Mouse (Mus musculus): ENCODE results near the gene L2hgdh. TPM values are rescaled to one million over a fixed set of nuclear protein-coding genes. Genes with fewer than 3 reads are reported as not detected.

The L2hgdh gene
- polyA plus RNA-seq, 1 experiment = 17.8 TPM

DNA sequence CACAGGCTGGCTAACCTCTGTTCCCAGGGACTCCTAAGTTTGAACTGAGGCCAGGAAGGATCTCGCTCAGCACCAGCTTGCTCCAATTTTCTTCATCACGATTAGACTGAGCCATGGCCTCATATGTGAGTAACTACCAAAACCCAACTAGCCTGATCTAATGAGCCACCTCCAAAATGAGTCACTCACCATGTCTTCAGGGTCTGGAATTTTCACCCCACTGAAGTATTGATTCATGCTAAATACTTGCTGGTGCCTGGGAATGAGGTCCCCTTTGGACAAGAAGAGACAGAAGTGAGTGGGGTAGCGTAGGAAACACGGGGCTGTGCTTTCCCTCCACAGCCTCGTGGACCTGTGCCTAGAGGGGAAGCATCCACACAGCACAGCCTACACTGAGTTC lies 29.3 kb upstream of the L2hgdh start:
- TF ChIP-seq CTCF (IDR thresholded peaks at IDR 0.05; ENCODE audit: extremely low read depth, insufficient read length, insufficient replicate concordance, low read depth, low read length) = no peak
- TF ChIP-seq POLR2A (IDR thresholded peaks at IDR 0.05; ENCODE audit: low read depth, low read length) = no peak
- H3K4me3 ChIP-seq (ENCODE audit: low read depth, low read length) = no peak overlapping the region
- H3K27me3 ChIP-seq (ENCODE audit: control insufficient read depth, insufficient read depth, low read length) = no peaks in the 10 kb centered on the region
- WGBS = 80% methylated on average over 5 of the region's 5 CpGs
- no peaks in the 10 kb centered on the region for H3K36me3 ChIP-seq (ENCODE audit: control insufficient read depth, insufficient read depth, low read length)
- H3K4me1 ChIP-seq (ENCODE audit: control insufficient read depth, insufficient read depth, insufficient read length, low read length) = no peaks in the 10 kb centered on the region; the same call in 1 of the 2 replicates
- H3K27ac ChIP-seq (ENCODE audit: insufficient read depth, low read depth, low read length) = no peak overlapping the region

GRCm38 (mm10) chr12:69751864-69752341 lies 27.2 kb upstream of the L2hgdh start:
- TF ChIP-seq CTCF (IDR thresholded peaks at IDR 0.05; ENCODE audit: extremely low read depth, insufficient read length, insufficient replicate concordance, low read depth, low read length) (no peak), POLR2A (IDR thresholded peaks at IDR 0.05; ENCODE audit: low read depth, low read length) (no peak)
- no peak overlapping the region for H3K4me3 ChIP-seq (ENCODE audit: low read depth, low read length)
- no peaks in the 10 kb centered on the region for H3K4me1 ChIP-seq (ENCODE audit: control insufficient read depth, insufficient read depth, insufficient read length, low read length)
- H3K27ac ChIP-seq (ENCODE audit: insufficient read depth, low read depth, low read length) = 0 out of 2 replicates have a peak overlapping the region, but pooled peaks have one; percentile 0
- 52% methylated on average over 10 of the region's 10 CpGs for WGBS
- H3K27me3 ChIP-seq (ENCODE audit: control insufficient read depth, insufficient read depth, low read length) = no peaks in the 10 kb centered on the region
- no peaks in the 10 kb centered on the region for H3K36me3 ChIP-seq (ENCODE audit: control insufficient read depth, insufficient read depth, low read length)

GRCm38 (mm10) chr12:69744138-69744537 lies 19.5 kb upstream of the L2hgdh start:
- no peaks in the 10 kb centered on the region for H3K4me1 ChIP-seq (ENCODE audit: control insufficient read depth, insufficient read depth, insufficient read length, low read length)
- H3K4me3 ChIP-seq (ENCODE audit: low read depth, low read length) = no peak overlapping the region
- TF ChIP-seq CTCF (IDR thresholded peaks at IDR 0.05; ENCODE audit: extremely low read depth, insufficient read length, insufficient replicate concordance, low read depth, low read length) = no peak
- TF ChIP-seq POLR2A (IDR thresholded peaks at IDR 0.05; ENCODE audit: low read depth, low read length) = no peak
- no peaks in the 10 kb centered on the region for H3K27me3 ChIP-seq (ENCODE audit: control insufficient read depth, insufficient read depth, low read length)
- 0 out of 2 replicates have a peak, but pooled peaks cover 5% of the 10 kb centered on the region for H3K36me3 ChIP-seq (ENCODE audit: control insufficient read depth, insufficient read depth, low read length)
- WGBS = 85% methylated on average over 5 of the region's 5 CpGs
- no peak overlapping the region for H3K27ac ChIP-seq (ENCODE audit: insufficient read depth, low read depth, low read length)

DNA sequence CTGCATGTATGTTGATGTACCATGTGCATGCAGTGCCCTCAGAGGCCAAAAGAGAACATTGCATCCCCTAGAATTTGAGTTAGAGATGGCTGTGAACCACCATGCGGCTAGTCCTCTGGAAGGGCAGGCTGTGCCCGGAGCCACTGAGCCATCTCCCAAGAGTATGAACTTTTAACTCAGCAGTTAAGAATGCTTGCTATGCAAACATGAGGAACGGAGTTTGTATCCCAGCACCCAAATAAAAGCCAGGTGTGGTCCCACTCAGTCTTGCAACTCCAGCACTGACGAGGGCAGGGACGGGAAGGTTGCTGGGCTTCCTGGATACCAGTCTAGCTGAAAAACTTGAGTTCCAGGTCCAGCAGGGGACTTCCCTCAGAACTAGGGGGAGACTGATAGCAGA lies 17.3 kb upstream of the L2hgdh start:
- Histone ChIP-seq H3K36me3 (ENCODE audit: control insufficient read depth, insufficient read depth, low read length) (0 out of 2 replicates have a peak, but pooled peaks cover 5% of the 10 kb centered on the region), H3K27ac (ENCODE audit: insufficient read depth, low read depth, low read length) (no peak overlapping the region), H3K4me3 (ENCODE audit: low read depth, low read length) (no peak overlapping the region), H3K4me1 (ENCODE audit: control insufficient read depth, insufficient read depth, insufficient read length, low read length) (no peaks in the 10 kb centered on the region), H3K27me3 (ENCODE audit: control insufficient read depth, insufficient read depth, low read length) (no peaks in the 10 kb centered on the region)
- TF ChIP-seq POLR2A (IDR thresholded peaks at IDR 0.05; ENCODE audit: low read depth, low read length) (no peak), CTCF (IDR thresholded peaks at IDR 0.05; ENCODE audit: extremely low read depth, insufficient read length, insufficient replicate concordance, low read depth, low read length) (no peak)
- WGBS = 72% methylated on average over 5 of the region's 5 CpGs

DNA sequence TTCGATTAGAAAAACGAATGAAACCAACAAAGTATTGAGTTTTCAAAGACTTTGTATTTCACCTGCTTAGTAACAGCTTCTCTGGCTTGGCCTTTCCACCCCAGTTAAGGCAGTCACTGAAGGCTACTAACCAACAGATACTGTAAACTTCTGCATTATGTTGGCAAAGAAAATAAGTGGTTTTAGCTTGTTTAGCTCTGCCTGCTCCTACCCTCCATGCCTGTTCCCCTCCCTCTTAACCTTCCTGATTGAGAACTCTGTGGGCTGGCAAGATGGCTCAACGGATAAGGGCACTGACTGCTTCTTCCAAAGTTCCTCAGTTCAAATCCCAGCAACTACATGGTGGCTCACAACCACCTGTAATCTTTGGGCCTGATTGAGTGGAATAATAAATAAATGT lies 9.2 kb upstream of the L2hgdh start:
- Histone ChIP-seq H3K27ac (ENCODE audit: insufficient read depth, low read depth, low read length) (no peak overlapping the region), H3K4me3 (ENCODE audit: low read depth, low read length) (no peak overlapping the region), H3K27me3 (ENCODE audit: control insufficient read depth, insufficient read depth, low read length) (no peaks in the 10 kb centered on the region), H3K36me3 (ENCODE audit: control insufficient read depth, insufficient read depth, low read length) (peaks cover 2% of the 10 kb centered on the region; the same call in 1 of the 2 replicates), H3K4me1 (ENCODE audit: control insufficient read depth, insufficient read depth, insufficient read length, low read length) (no peaks in the 10 kb centered on the region)
- TF ChIP-seq CTCF (IDR thresholded peaks at IDR 0.05; ENCODE audit: extremely low read depth, insufficient read length, insufficient replicate concordance, low read depth, low read length) = no peak
- no peak for TF ChIP-seq POLR2A (IDR thresholded peaks at IDR 0.05; ENCODE audit: low read depth, low read length)
- WGBS = 62% methylated on average over 3 of the region's 3 CpGs

- H3K4me1 ChIP-seq (ENCODE audit: control insufficient read depth, insufficient read depth, insufficient read length, low read length) = no peaks in the 10 kb centered on the region
- TF ChIP-seq CTCF (IDR thresholded peaks at IDR 0.05; ENCODE audit: extremely low read depth, insufficient read length, insufficient replicate concordance, low read depth, low read length) (no peak), POLR2A (IDR thresholded peaks at IDR 0.05; ENCODE audit: low read depth, low read length) (no peak)
- no peaks in the 10 kb centered on the region for H3K27me3 ChIP-seq (ENCODE audit: control insufficient read depth, insufficient read depth, low read length)
- H3K4me3 ChIP-seq (ENCODE audit: low read depth, low read length) = no peak overlapping the region
- no peak overlapping the region for H3K27ac ChIP-seq (ENCODE audit: insufficient read depth, low read depth, low read length)
- WGBS = under 1% methylated on average over 2 of the region's 2 CpGs
- peaks cover 2% of the 10 kb centered on the region; the same call in 1 of the 2 replicates for H3K36me3 ChIP-seq (ENCODE audit: control insufficient read depth, insufficient read depth, low read length)
Observed at GRCm38 (mm10) chr12:69733518-69733917, 8.8 kb upstream of the L2hgdh start.

- WGBS = 53% methylated on average over 5 of the region's 5 CpGs
- no peak for TF ChIP-seq CTCF (IDR thresholded peaks at IDR 0.05; ENCODE audit: extremely low read depth, insufficient read length, insufficient replicate concordance, low read depth, low read length)
- Histone ChIP-seq H3K4me3 (ENCODE audit: low read depth, low read length) (no peak overlapping the region), H3K27ac (ENCODE audit: insufficient read depth, low read depth, low read length) (no peak overlapping the region), H3K36me3 (ENCODE audit: control insufficient read depth, insufficient read depth, low read length) (peaks cover 2% of the 10 kb centered on the region; the same call in 1 of the 2 replicates), H3K27me3 (ENCODE audit: control insufficient read depth, insufficient read depth, low read length) (no peaks in the 10 kb centered on the region), H3K4me1 (ENCODE audit: control insufficient read depth, insufficient read depth, insufficient read length, low read length) (no peaks in the 10 kb centered on the region)
Observed at GRCm38 (mm10) chr12:69732221-69732620, 7.5 kb upstream of the L2hgdh start.
